Mouse (Mus musculus) limb, embryonic 14.5 days (tissue): ENCODE measurements at regions not wholly inside any gene's neighbourhood (a gene's known extent, or its start where the extent isn't known, plus 50 kb on each side); places are given as distances from the start of the nearest gene placed in this dataset.

Experiments
- ATAC-seq: fragments of 200-750 bp; cut with Nextera tagmentation; 2 replicates; pipeline ENCODE4 v1.8.0; 2017; ENCODE audit warnings: low read depth, moderate number of reproducible peaks, moderate TSS enrichment; ENCODE audit not compliant: low FRiP score
- DNase-seq: peaks from one replicate; pipeline ENCODE4 v3.0.0-alpha.2; 2015; ENCODE audit warnings: low spot score
- H3K27ac ChIP-seq: fragments of 300-500 bp; sonication (generic); replicated peaks from 2 replicates; pipeline ENCODE4 v1.5.1; 2014; ENCODE audit warnings: low read depth, mild to moderate bottlenecking, low read length, moderate library complexity, mixed read lengths
- H3K27me3 ChIP-seq: fragments of 300-500 bp; sonication (generic); 2 replicates; pipeline ENCODE4 v1.6.1; 2014; ENCODE audit warnings: low read length, mixed read lengths; ENCODE audit not compliant: control insufficient read depth, insufficient read depth
- H3K36me3 ChIP-seq: fragments of 300-500 bp; sonication (generic); 2 replicates; pipeline ENCODE4 v1.6.1; 2014; ENCODE audit warnings: mild to moderate bottlenecking, low read length, moderate library complexity, mixed read lengths; ENCODE audit not compliant: control insufficient read depth, insufficient read depth
- H3K4me1 ChIP-seq: fragments of 300-500 bp; sonication (generic); 2 replicates; pipeline ENCODE4 v1.6.1; 2014; ENCODE audit warnings: antibody characterized with exemption, low read length, mixed read lengths; ENCODE audit not compliant: control insufficient read depth, insufficient read depth
- H3K4me2 ChIP-seq: fragments of 300-500 bp; sonication (generic); replicated peaks from 2 replicates; pipeline ENCODE4 v1.6.1; 2014; ENCODE audit warnings: low read depth, mild to moderate bottlenecking, low read length, moderate library complexity; ENCODE audit not compliant: severe bottlenecking
- H3K4me3 ChIP-seq: fragments of 300-500 bp; sonication (generic); replicated peaks from 2 replicates; pipeline ENCODE4 v1.5.1; 2014; ENCODE audit warnings: low read length
- H3K9ac ChIP-seq: fragments of 300-500 bp; sonication (generic); 2 replicates; pipeline ENCODE4 v1.6.1; 2014; ENCODE audit warnings: mild to moderate bottlenecking, low read depth, low read length, moderate library complexity; ENCODE audit not compliant: severe bottlenecking
- H3K9me3 ChIP-seq: fragments of 300-500 bp; sonication (generic); 2 replicates; pipeline ENCODE4 v1.6.1; 2016; ENCODE audit warnings: low read length; ENCODE audit not compliant: control insufficient read depth
- POLR2A ChIP-seq: fragments of 200-500 bp; IDR thresholded peaks from 2 replicates; pipeline ENCODE4 v1.8.0; 2012; ENCODE audit warnings: inconsistent platforms, mild to moderate bottlenecking, moderate library complexity, borderline replicate concordance; ENCODE audit not compliant: insufficient read depth, insufficient read length; ENCODE audit errors: extremely low read depth
- WGBS: fragments of 180-500 bp; shearing (Covaris S2); extraction: QIAGEN DNeasy Blood & Tissue Kit; methylation state at CpG from one replicate; pipeline ENCODE4 v1.1.7; 2014; 5-methylcytosine and 5-hydroxymethylcytosine counted together

DNA sequence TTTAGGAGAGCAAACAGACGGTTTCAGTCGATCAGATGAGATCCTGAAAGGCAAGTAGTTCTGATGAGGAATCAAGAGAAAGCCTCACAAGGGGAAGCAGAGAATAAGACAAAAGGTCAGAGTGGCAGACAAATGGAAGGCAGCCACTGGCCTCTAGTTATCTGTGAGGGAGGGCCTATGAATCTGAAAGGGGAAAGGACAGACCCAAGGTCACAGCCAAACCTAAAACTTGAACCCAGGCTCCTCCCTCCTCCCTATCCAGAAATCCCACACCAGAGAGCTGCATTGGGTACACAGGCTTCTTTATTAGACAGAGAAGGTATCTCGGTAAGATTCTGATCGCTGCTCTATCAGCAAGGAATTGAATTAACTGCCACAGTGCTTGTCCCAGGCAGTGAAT, 476.0 kb downstream of the Prss52 start:
- Histone ChIP-seq H3K36me3 (no peaks in the 10 kb centered on the region), H3K9me3 (no peaks in the 10 kb centered on the region), H3K27me3 (peaks cover 31% of the 10 kb centered on the region), H3K4me3 (no peak overlapping the region), H3K4me2 (no peak overlapping the region), H3K27ac (no peak overlapping the region), H3K9ac (no peak overlapping the region), H3K4me1 (no peaks in the 10 kb centered on the region)
- WGBS: 80% methylated on average over 4 of the region's 4 CpGs
- ATAC-seq: no peak
- TF ChIP-seq POLR2A: no peak
- DNase-seq: no peak

DNA sequence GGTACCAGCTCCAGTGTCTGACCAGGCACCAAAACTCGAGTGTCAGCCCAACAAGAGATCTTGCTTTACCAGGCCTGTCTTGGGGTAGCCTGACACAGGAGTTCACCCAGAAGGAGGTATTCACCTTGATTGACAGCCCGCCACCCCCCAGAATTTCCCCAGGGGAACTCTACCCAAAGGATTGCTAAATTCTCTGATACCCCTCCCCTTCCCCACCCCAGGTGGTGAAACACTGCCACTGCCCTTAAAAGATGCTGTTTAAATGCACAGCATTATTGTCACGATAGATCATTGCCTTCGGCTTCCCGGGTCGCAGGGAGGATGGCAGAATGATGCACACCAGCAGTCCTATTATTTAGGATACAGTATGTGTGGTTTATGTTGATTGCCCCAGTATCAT, 476.8 kb downstream of the Prss52 start:
- TF ChIP-seq POLR2A: no peak
- H3K9ac ChIP-seq: no peak overlapping the region
- ATAC-seq (no peak), DNase-seq (no peak)
- no peaks in the 10 kb centered on the region for H3K36me3 ChIP-seq
- H3K9me3 ChIP-seq: no peaks in the 10 kb centered on the region
- H3K27me3 ChIP-seq: peaks cover 38% of the 10 kb centered on the region
- H3K4me3 ChIP-seq: no peak overlapping the region
- 43% methylated on average over 6 of the region's 6 CpGs for WGBS
- H3K27ac ChIP-seq: no peak overlapping the region
- no peaks in the 10 kb centered on the region for H3K4me1 ChIP-seq
- H3K4me2 ChIP-seq: no peak overlapping the region

DNA sequence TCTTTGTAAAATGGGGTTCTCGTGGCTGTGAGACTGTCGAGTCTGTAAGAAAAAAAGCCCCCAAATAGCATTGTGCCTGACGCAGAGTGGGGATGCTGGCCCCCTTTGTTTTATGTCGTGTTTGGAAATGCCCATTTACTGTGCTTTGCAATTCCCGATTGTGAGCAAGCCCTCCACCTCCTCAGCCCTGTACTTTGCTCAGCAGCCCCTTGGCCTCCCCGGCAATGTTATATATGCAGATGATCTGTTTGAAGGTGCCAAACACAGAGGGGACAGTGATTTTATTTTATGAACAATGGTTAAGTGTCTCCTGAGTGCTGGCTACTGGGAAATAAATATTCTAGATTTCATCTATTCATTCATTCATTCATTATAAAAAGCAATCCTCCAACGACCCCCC, 477.6 kb downstream of the Prss52 start:
- no peak for ATAC-seq
- Histone ChIP-seq H3K27me3 (peaks cover 45% of the 10 kb centered on the region), H3K4me3 (no peak overlapping the region), H3K9me3 (no peaks in the 10 kb centered on the region), H3K27ac (no peak overlapping the region), H3K9ac (no peak overlapping the region), H3K36me3 (no peaks in the 10 kb centered on the region), H3K4me2 (no peak overlapping the region), H3K4me1 (no peaks in the 10 kb centered on the region)
- no peak for DNase-seq
- TF ChIP-seq POLR2A: no peak
- 25% methylated on average over 7 of the region's 7 CpGs for WGBS

DNA sequence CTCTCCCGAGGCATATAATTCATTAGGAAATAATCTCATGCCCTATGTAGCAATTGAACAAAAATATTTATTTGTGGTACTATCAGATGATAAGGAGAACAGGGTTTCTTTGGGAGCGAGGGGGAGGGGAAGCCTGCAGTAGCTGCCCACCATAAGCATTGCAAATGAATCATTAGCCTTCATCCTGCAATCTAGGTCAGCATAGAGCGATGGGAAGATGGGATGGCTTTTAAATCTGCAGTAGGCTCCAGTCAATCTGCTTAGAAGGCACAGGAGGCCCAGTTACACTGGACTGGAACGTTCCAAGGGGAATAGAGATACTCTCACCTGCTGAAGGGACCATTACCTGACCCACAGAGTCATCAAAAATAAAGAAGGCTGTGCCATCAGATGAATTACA, 478.7 kb downstream of the Prss52 start:
- H3K27me3 ChIP-seq: peaks cover 57% of the 10 kb centered on the region
- no peaks in the 10 kb centered on the region for H3K9me3 ChIP-seq
- no peak overlapping the region for H3K27ac ChIP-seq
- ATAC-seq (no peak), DNase-seq (no peak)
- no peak overlapping the region for H3K9ac ChIP-seq
- H3K4me2 ChIP-seq: no peak overlapping the region
- no peak overlapping the region for H3K4me3 ChIP-seq
- 36% methylated on average over 4 of the region's 4 CpGs for WGBS
- TF ChIP-seq POLR2A: no peak
- H3K36me3 ChIP-seq: no peaks in the 10 kb centered on the region
- H3K4me1 ChIP-seq: peaks cover 5% of the 10 kb centered on the region

DNA sequence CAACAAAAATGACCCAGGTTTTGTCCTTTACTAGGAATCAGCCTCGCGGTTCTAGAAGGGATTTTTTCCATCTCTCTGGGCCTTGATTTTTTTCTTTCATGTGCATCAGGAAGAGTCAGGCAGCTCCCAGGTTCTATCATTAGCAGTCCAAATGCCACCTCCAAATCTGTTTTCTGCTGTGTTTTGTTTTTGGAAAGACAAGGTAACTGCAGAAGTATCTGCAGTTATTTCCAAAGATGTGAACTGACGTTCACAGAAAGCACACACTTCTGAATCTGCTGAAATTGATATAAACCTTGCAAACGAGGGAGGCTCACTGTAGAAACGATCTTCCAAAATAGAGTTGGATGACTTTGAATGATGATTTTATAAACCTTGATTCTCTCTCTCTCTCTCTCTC, 480.1 kb downstream of the Prss52 start:
- no peak overlapping the region for H3K4me2 ChIP-seq
- H3K9ac ChIP-seq: no peak overlapping the region
- WGBS: 56% methylated on average over 5 of the region's 5 CpGs
- TF ChIP-seq POLR2A: no peak
- no peak overlapping the region for H3K4me3 ChIP-seq
- peaks cover 5% of the 10 kb centered on the region for H3K4me1 ChIP-seq
- ATAC-seq (no peak), DNase-seq (no peak)
- peaks cover 71% of the 10 kb centered on the region for H3K27me3 ChIP-seq
- H3K27ac ChIP-seq: no peak overlapping the region
- no peaks in the 10 kb centered on the region for H3K9me3 ChIP-seq
- H3K36me3 ChIP-seq: no peaks in the 10 kb centered on the region

DNA sequence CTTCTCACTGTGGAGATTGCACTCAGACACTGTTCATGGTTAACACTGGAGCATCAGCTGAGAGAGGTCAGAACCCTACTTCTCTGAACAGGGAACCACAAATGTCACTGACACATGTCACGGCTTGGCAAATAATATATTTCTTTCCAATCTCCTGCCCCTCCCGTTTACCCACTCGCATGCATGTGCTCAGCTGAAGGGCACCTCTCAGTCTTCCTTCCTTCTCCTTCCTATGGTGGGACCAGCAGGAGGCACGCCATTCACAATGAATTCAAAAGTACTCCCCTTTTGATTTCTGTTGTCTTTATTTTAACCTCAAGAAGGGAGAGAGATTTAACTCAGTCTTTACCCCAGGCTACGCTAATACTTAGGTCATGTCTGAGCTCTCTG, 481.0 kb downstream of the Prss52 start:
- 14% methylated on average over 5 of the region's 5 CpGs for WGBS
- no peak overlapping the region for H3K27ac ChIP-seq
- no peak for TF ChIP-seq POLR2A

More for the DNA sequence above, 481.0 kb downstream of the Prss52 start:
- peaks cover 79% of the 10 kb centered on the region for H3K27me3 ChIP-seq
- no peak for DNase-seq
- no peak for ATAC-seq
- H3K9me3 ChIP-seq: no peaks in the 10 kb centered on the region
- H3K9ac ChIP-seq: no peak overlapping the region
- H3K4me1 ChIP-seq: peaks cover 9% of the 10 kb centered on the region
- no peak overlapping the region for H3K4me3 ChIP-seq
- H3K4me2 ChIP-seq: no peak overlapping the region
- no peaks in the 10 kb centered on the region for H3K36me3 ChIP-seq
